Mouse (Mus musculus) heart, embryonic 15.5 days (tissue): Measurements from ENCODE around the gene Elf2. TPM values are rescaled to one million over a fixed set of nuclear protein-coding genes. Genes with fewer than 3 reads are reported as not detected.

ENCODE experiments used
- ATAC-seq: fragments of 200-750 bp; cut with Nextera tagmentation; replicated peaks from 2 replicates; pipeline ENCODE4 v1.8.0; 2017; ENCODE audit warnings: low read depth, moderate TSS enrichment; ENCODE audit not compliant: insufficient number of reproducible peaks, insufficient read depth, low FRiP score
- H3K27ac ChIP-seq: fragments of 300-500 bp; sonication (generic); 2 replicates; pipeline ENCODE4 v1.5.1; 2015; ENCODE audit warnings: mild to moderate bottlenecking, inconsistent platforms
- H3K27me3 ChIP-seq: fragments of 300-500 bp; sonication (generic); 2 replicates; pipeline ENCODE4 v1.6.1; 2015; ENCODE audit warnings: inconsistent platforms
- H3K36me3 ChIP-seq: fragments of 300-500 bp; sonication (generic); 2 replicates; pipeline ENCODE4 v1.6.1; 2015; ENCODE audit warnings: mild to moderate bottlenecking, inconsistent platforms
- H3K4me1 ChIP-seq: fragments of 300-500 bp; sonication (generic); replicated peaks from 2 replicates; pipeline ENCODE4 v1.6.1; 2015; ENCODE audit warnings: inconsistent platforms
- H3K4me2 ChIP-seq: fragments of 300-500 bp; sonication (generic); 2 replicates; pipeline ENCODE4 v1.6.1; 2015; ENCODE audit warnings: inconsistent platforms, mild to moderate bottlenecking, moderate library complexity
- H3K4me3 ChIP-seq: fragments of 300-500 bp; sonication (generic); 2 replicates; pipeline ENCODE4 v1.5.1; 2015; ENCODE audit warnings: mild to moderate bottlenecking, inconsistent platforms
- H3K9ac ChIP-seq: fragments of 300-500 bp; sonication (generic); 2 replicates; pipeline ENCODE4 v1.6.1; 2015; ENCODE audit warnings: mild to moderate bottlenecking, inconsistent platforms
- H3K9me3 ChIP-seq: fragments of 300-500 bp; sonication (generic); replicated peaks from 2 replicates; pipeline ENCODE4 v1.6.1; 2016; ENCODE audit warnings: inconsistent platforms
- WGBS: fragments of 180-500 bp; shearing (Covaris S2); methylation state at CpG from one replicate; pipeline ENCODE4 v1.1.7; 2015; ENCODE audit warnings: mixed read lengths; 5-methylcytosine and 5-hydroxymethylcytosine counted together
- polyA plus RNA-seq: library from polyadenylated mRNA; unstranded; fragments of >200 nt; fragmentation: Nextera tagmentation; extraction: Ambion mirVana; gene quantifications from 2 replicates; pipeline ENCODE4 v1.2.1, GENCODE M21; 2015

Elf2 gene
- 51.3 and 55.4 TPM in 2 replicates for polyA plus RNA-seq

GRCm38 (mm10) chr3:51340552-51341267 is at the start of gene Elf2:
Gene Elf2 (minus strand): TSS chr3:51340663.
- ATAC-seq: peak; percentile 88
- Histone ChIP-seq H3K27ac (peak within 1 kb of the TSS; percentile 100), H3K4me3 (peak within 1 kb of the TSS; percentile 93), H3K27me3 (no peaks in the 10 kb centered on the region), H3K4me2 (peak within 1 kb of the TSS; percentile 95), H3K9ac (peak within 1 kb of the TSS; percentile 96), H3K9me3 (no peaks in the 10 kb centered on the region), H3K4me1 (peaks cover 9% of the 10 kb centered on the region), H3K36me3 (no peaks in the 10 kb centered on the region)
- WGBS: 0% methylated on average over 67 of the region's 87 CpGs

- Histone ChIP-seq H3K4me3 (peak overlapping the region; percentile 35), H3K27me3 (no peaks in the 10 kb centered on the region), H3K4me2 (peak overlapping the region; percentile 62), H3K27ac (no peak overlapping the region), H3K4me1 (peaks cover 7% of the 10 kb centered on the region), H3K36me3 (no peaks in the 10 kb centered on the region), H3K9ac (no peak overlapping the region; the same call in 1 of the 2 replicates), H3K9me3 (no peaks in the 10 kb centered on the region)
- 1% methylated on average over 13 of the region's 13 CpGs for WGBS
- ATAC-seq: 0 out of 2 replicates have a peak, but pooled peaks have one; percentile 31
These were observed 48.4 kb upstream of the Elf2 start for GRCm38 (mm10) chr3:51388904-51389303.

GRCm38 (mm10) chr3:51387868-51388381 is 47.5 kb upstream of the Elf2 start:
- no peak for ATAC-seq
- peaks cover 7% of the 10 kb centered on the region for H3K4me1 ChIP-seq
- WGBS: 65% methylated on average over 8 of the region's 8 CpGs
- H3K4me3 ChIP-seq: no peak overlapping the region
- H3K27me3 ChIP-seq: no peaks in the 10 kb centered on the region
- no peaks in the 10 kb centered on the region for H3K9me3 ChIP-seq
- H3K9ac ChIP-seq: no peak overlapping the region
- no peak overlapping the region for H3K27ac ChIP-seq
- no peak overlapping the region for H3K4me2 ChIP-seq
- no peaks in the 10 kb centered on the region for H3K36me3 ChIP-seq

- peaks cover 7% of the 10 kb centered on the region for H3K4me1 ChIP-seq
- no peaks in the 10 kb centered on the region for H3K9me3 ChIP-seq
- H3K4me3 ChIP-seq: no peak overlapping the region
- no peaks in the 10 kb centered on the region for H3K36me3 ChIP-seq
- no peaks in the 10 kb centered on the region for H3K27me3 ChIP-seq
- no peak for ATAC-seq
- no peak overlapping the region for H3K9ac ChIP-seq
- WGBS: 75% methylated on average over 3 of the region's 3 CpGs
- no peak overlapping the region for H3K4me2 ChIP-seq
- no peak overlapping the region for H3K27ac ChIP-seq
These were observed 46.6 kb upstream of the Elf2 start for GRCm38 (mm10) chr3:51387134-51387451.

- WGBS: 49% methylated on average over 12 of the region's 12 CpGs
- Histone ChIP-seq H3K4me2 (no peak overlapping the region), H3K27ac (no peak overlapping the region), H3K9ac (no peak overlapping the region), H3K36me3 (no peaks in the 10 kb centered on the region), H3K4me3 (no peak overlapping the region), H3K9me3 (no peaks in the 10 kb centered on the region), H3K27me3 (no peaks in the 10 kb centered on the region), H3K4me1 (peaks cover 7% of the 10 kb centered on the region)
- ATAC-seq: no peak
These were observed 46.1 kb upstream of the Elf2 start for GRCm38 (mm10) chr3:51386441-51387133.

- Histone ChIP-seq H3K27me3 (no peaks in the 10 kb centered on the region), H3K36me3 (no peaks in the 10 kb centered on the region), H3K4me2 (no peak overlapping the region), H3K9me3 (no peaks in the 10 kb centered on the region), H3K4me3 (no peak overlapping the region), H3K4me1 (peaks cover 4% of the 10 kb centered on the region), H3K27ac (no peak overlapping the region), H3K9ac (no peak overlapping the region)
- no peak for ATAC-seq
- WGBS: 71% methylated on average over 12 of the region's 12 CpGs
These were observed 42.9 kb upstream of the Elf2 start for GRCm38 (mm10) chr3:51383409-51383808.

- H3K4me2 ChIP-seq: no peak overlapping the region
- H3K27ac ChIP-seq: no peak overlapping the region
- no peak overlapping the region for H3K9ac ChIP-seq
- no peaks in the 10 kb centered on the region for H3K9me3 ChIP-seq
- no peak overlapping the region for H3K4me3 ChIP-seq
- WGBS: 39% methylated on average over 5 of the region's 5 CpGs
- peaks cover 5% of the 10 kb centered on the region for H3K4me1 ChIP-seq
- H3K36me3 ChIP-seq: no peaks in the 10 kb centered on the region
- H3K27me3 ChIP-seq: no peaks in the 10 kb centered on the region
- no peak for ATAC-seq
These were observed 40.2 kb upstream of the Elf2 start for GRCm38 (mm10) chr3:51380660-51381014.

GRCm38 (mm10) chr3:51379786-51380659 is 39.6 kb upstream of the Elf2 start:
- no peak for ATAC-seq
- WGBS: 74% methylated on average over 5 of the region's 5 CpGs

GRCm38 (mm10) chr3:51378665-51378946 is 38.1 kb upstream of the Elf2 start:
- WGBS: 71% methylated on average over 3 of the region's 3 CpGs
- ATAC-seq: no peak

More at GRCm38 (mm10) chr3:51379786-51380659, 39.6 kb upstream of the Elf2 start:
- H3K9ac ChIP-seq: no peak overlapping the region
- H3K4me2 ChIP-seq: no peak overlapping the region
- H3K27me3 ChIP-seq: no peaks in the 10 kb centered on the region
- H3K27ac ChIP-seq: peak overlapping the region; percentile 17; the same call in 1 of the 2 replicates
- peaks cover 5% of the 10 kb centered on the region for H3K4me1 ChIP-seq
- no peaks in the 10 kb centered on the region for H3K36me3 ChIP-seq
- H3K9me3 ChIP-seq: no peaks in the 10 kb centered on the region
- no peak overlapping the region for H3K4me3 ChIP-seq

GRCm38 (mm10) chr3:51377878-51378664 is 37.6 kb upstream of the Elf2 start:
- 27% methylated on average over 31 of the region's 31 CpGs for WGBS
- peak overlapping the region; percentile 31; the same call in 1 of the 2 replicates for H3K27ac ChIP-seq
- H3K9me3 ChIP-seq: no peaks in the 10 kb centered on the region
- H3K9ac ChIP-seq: peak overlapping the region; percentile 22
- H3K27me3 ChIP-seq: no peaks in the 10 kb centered on the region
- ATAC-seq: no peak
- peaks cover 5% of the 10 kb centered on the region for H3K4me1 ChIP-seq
- H3K4me3 ChIP-seq: peak overlapping the region; percentile 46
- peak overlapping the region; percentile 66 for H3K4me2 ChIP-seq
- no peaks in the 10 kb centered on the region for H3K36me3 ChIP-seq

More at GRCm38 (mm10) chr3:51378665-51378946, 38.1 kb upstream of the Elf2 start:
- Histone ChIP-seq H3K4me1 (peaks cover 5% of the 10 kb centered on the region), H3K4me2 (peak overlapping the region; percentile 66), H3K4me3 (peak overlapping the region; percentile 46), H3K36me3 (no peaks in the 10 kb centered on the region), H3K27me3 (no peaks in the 10 kb centered on the region), H3K9ac (peak overlapping the region; percentile 22; the same call in 1 of the 2 replicates), H3K9me3 (no peaks in the 10 kb centered on the region), H3K27ac (no peak overlapping the region)
